Mouse (Mus musculus) fat pad, adult 2 months (tissue): Measurements from ENCODE around the gene Taf5l.
A peak's percentile ranks its signal among the peaks of the same experiment; 100 is the strongest.
"Not testable (repeated sequence)": the region's sequence is repeated elsewhere in the genome, so short reads cannot be mapped to it uniquely, and the experiment has no call there.

Experiments
- DNase-seq: peaks from one replicate; pipeline ENCODE4 v3.0.0-alpha.2; 2011; ENCODE audit warnings: low read depth, low spot score; ENCODE audit errors: extremely low read depth

The Taf5l gene

GRCm38 (mm10) chr8:124014751-124015150 is 6.4 kb downstream of the Taf5l start:
- DNase-seq = no peak

DNA sequence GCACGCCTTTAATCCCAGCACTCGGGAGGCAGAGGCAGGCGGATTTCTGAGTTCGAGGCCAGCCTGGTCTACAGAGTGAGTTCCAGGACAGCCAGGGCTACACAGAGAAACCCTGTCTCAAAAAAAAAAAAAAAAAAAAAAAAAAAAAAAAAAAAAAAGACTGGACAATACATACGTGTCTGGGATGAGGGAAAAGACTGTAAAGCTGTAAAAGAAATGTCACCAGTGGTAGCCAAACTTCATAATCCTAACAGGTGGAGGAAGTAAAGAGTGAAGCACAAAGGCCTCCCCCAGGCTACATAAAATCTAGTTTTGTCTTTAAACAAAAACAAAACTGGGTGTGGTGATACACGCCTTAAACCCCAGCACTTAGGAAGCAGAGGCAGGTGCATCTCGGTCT is 6.9 kb downstream of the Taf5l start:
- DNase-seq = not testable (repeated sequence)

DNA sequence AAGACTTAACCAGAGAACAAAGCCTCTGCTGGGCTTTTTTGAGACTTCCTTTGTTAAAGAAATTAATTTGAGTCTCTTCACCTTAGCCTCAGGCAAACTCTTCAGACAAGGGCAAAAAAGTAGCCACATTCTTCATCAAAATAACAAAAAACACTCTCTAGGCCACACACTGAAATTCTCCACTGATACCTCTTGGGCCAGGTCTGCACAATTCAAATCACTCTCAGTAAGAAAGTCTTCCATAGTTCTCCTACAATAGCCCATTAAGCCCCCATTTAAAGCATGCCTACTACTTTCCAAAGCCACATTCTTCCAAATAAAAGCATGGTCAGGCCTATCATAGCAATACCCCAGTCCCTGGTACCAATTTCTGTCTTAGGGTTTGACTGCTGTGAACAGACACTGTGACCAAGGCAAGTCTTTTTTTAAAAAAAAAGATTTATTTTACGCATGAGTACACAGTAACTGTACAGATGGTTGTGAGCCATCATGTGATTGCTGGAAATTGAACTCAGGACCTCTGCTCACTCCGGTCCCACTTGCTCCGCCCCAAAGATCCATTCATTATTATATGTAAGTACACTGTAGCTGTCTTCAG is 9.1 kb downstream of the Taf5l start:
- no peak for DNase-seq

GRCm38 (mm10) chr8:124011580-124011979 is 9.6 kb downstream of the Taf5l start:
- DNase-seq = no peak

DNA sequence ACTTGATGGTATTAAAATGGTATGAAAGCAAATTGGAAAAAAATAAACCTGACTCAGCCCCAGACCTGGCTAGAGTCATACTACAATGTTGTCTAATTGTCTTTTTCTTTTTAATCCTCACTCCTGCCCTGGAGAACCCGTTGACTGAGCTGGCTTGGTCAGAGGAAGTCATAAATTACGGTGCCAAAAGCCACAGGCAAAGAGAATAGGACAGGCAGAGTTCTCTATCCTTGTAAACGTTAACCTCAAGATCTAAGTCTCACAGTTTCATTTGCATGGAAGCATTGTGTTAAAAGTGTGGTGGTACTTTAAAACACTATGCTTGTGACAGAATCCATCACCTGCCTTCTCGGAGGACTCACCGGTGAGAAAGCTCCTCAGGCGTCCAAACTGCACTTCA is 13.4 kb downstream of the Taf5l start:
- no peak for DNase-seq

DNA sequence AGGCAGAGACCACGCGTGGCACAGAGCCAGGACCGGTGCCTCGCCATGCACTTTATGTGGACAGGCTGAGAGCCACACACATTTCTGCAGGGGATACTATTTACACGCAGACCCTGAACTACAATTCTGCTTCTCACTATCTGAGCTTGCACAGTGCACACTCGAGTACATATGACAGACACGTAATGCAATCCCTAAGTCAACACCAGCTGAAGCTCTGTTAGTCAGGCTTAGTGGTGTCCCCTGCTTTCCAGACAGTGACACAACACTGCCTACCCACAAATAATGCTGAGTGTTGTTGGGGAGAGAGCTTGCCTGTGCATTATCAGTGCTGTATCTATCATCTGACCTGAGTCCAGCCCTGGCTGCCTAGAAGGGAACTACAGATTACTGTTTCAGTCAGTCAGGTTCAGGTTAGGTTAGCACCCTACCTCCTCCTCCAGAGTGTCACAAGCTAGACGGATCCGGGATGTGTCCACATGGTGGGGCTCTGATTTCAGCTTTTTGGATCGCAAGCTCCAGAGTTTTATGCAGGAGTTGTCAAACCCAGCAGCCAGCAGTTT is 18.6 kb downstream of the Taf5l start:
- no peak for DNase-seq

- peak; percentile 68 for DNase-seq
Measured at GRCm38 (mm10) chr8:123999568-123999967, 21.6 kb downstream of the Taf5l start.

GRCm38 (mm10) chr8:123993997-123994396 is 27.2 kb downstream of the Taf5l start:
- peak; percentile 80 for DNase-seq

DNA sequence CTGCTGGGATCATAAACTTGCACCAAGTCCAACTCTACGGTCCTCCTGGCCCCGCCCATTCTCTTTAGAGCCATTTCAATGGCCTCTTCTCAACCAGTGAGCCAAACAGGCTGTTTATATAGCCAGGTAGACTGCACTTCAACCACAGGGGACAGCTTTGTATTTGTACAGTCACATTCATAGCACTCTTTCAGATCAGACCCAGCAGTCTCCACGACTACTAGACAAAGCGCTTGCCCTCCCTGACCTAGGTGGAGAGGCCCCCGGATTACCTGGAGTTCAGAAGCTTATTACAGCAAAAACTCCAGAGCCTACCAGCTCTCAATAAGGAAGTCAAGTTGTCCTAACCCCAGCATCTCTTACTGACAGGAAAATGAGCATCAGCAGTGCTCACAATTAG is 27.6 kb downstream of the Taf5l start:
- DNase-seq = no peak

- DNase-seq = no peak
Measured at GRCm38 (mm10) chr8:123992587-123992986, 28.6 kb downstream of the Taf5l start.

GRCm38 (mm10) chr8:123990277-123991049 is 30.7 kb downstream of the Taf5l start:
- DNase-seq = no peak

GRCm38 (mm10) chr8:123989128-123989527 is 32.1 kb downstream of the Taf5l start:
- DNase-seq = no peak

GRCm38 (mm10) chr8:123988605-123989038 is 32.6 kb downstream of the Taf5l start:
- DNase-seq = no peak

GRCm38 (mm10) chr8:123982826-123983400 is 38.3 kb downstream of the Taf5l start, which contains the start of gene Abcb10:
Abcb10 (minus strand) TSS chr8:123983122.
- DNase-seq = no peak

GRCm38 (mm10) chr8:123982291-123982793 is 38.9 kb downstream of the Taf5l start:
- DNase-seq = no peak

GRCm38 (mm10) chr8:123981674-123982073 is 39.5 kb downstream of the Taf5l start:
- no peak for DNase-seq

- no peak for DNase-seq
Measured at GRCm38 (mm10) chr8:123980239-123980638, 41.0 kb downstream of the Taf5l start.

DNA sequence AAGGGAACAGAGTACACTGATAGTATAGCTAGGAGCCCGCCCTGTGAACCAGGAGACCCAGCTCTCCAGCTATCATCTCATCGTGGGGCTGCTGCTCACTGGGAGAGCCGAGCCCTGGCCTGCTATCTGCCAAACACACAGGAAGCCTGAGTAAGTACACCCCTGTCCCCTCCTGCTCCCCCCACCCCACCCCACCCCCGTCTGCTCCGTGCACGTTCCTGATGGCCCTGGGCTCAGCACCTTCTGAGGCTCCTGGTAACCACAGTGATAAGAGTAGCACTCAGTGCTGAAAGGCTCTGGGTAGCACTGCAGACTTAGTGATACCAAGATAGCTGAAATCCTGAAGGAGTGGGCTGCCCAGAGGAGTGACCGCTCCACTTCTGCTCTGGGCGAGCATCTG is 42.3 kb downstream of the Taf5l start:
- DNase-seq = no peak

GRCm38 (mm10) chr8:123978166-123978838 is 42.9 kb downstream of the Taf5l start:
- DNase-seq = no peak

- no peak for DNase-seq
Measured at GRCm38 (mm10) chr8:123977499-123977898, 43.7 kb downstream of the Taf5l start.

DNA sequence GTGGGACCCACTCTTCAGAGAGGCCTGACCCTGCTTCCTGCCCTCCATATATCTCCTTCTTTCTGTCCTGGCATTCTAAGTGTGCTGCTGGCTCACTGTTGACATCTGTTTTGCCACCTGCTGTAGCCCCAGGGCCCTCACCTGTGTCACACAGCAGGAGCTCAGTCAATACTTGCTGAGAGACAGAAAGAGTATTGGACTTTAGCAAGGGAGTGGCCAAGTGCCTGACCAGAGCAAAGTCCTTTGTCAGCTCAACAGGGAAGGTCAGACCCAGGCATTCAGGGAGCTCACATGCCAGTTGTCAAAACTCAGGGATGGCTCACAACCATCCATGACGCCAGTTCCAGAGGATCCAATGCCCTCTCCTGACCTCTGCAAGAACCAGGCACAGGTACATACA is 47.7 kb downstream of the Taf5l start:
- DNase-seq = no peak
